Comparison of ENCODE assay signal across 9 mouse cellular contexts in genomic region chr2:180051986-180052733, GRCm38 (mm10). TPM values are rescaled to one million over a fixed set of nuclear protein-coding genes. Genes with fewer than 3 reads are reported as not detected.
DNase-seq lines count a peak whose midpoint lies in the region; ATAC-seq and TF ChIP-seq lines count a peak whose summit lies in the region.
"Had no signal": no experiment of that assay in that cellular context is flagged by ENCODE, and none has a peak within 500 bp of the region (broad histone marks: within the 10 kb centered on the region; RNA-seq: fewer than 3 reads in every experiment).

No protein-coding gene starts in this region.

- peak; percentile 33; the same call in 1 of the 2 replicates for TF ChIP-seq CTCF in brain, embryonic 14.5 days (IDR thresholded peaks at IDR 0.05; ENCODE audit: borderline replicate concordance, extremely low read depth, insufficient read depth, insufficient read length)

- intact Hi-C loops in gastrocnemius, postnatal 36 days (cut with DNase I), result loop anchor here (2.0 kb wide), 1 partner anchor 135 kb away; no protein-coding TSS in a partner anchor
- intact Hi-C loops in gastrocnemius, postnatal 14 days (cut with DNase I; ENCODE audit: low total_unique reads), result loop anchor here (2.0 kb wide), 1 partner anchor 135 kb away; no protein-coding TSS in a partner anchor

- peak; percentile 39; the same call in 1 of the 2 replicates for ATAC-seq in megakaryocyte-erythroid progenitor cell, adult 5-6 weeks (replicated peaks; ENCODE audit: low FRiP score, low TSS enrichment, poor library complexity, severe bottlenecking)

- TF ChIP-seq POLR2A in brain, embryonic 14.5 days (IDR thresholded peaks at IDR 0.05; ENCODE audit: borderline replicate concordance, extremely low read depth, insufficient read depth, insufficient read length, poor library complexity, severe bottlenecking), result no peak

- DNase-seq in adrenal gland, postnatal 10 days, result peak; percentile 33
- DNase-seq in adrenal gland, adult 18-20 months (ENCODE audit: low spot score in 2 of 2), result no peak
- DNase-seq in kidney, postnatal 10 days, result peak; percentile 35
- DNase-seq in kidney, postnatal 14 days, result no peak
- no peak for DNase-seq in brain, embryonic 14.5 days (ENCODE audit: low read depth)
- no peak for DNase-seq in gastrocnemius, postnatal 36 days
- DNase-seq in gastrocnemius, postnatal 14 days, result no peak

RNA-seq across cellular contexts. Expression of gene Ss18l1, which starts 9.9 kb away (rescaled TPM):
- 1 to 10 TPM; 5.1 to 5.9 TPM for total RNA-seq in adrenal gland, postnatal 10 days (2021)
- 10 to 100 TPM in 1 of 2 experiments, 1 to 10 TPM in 1; 4.9 to 13.5 TPM for total RNA-seq in adrenal gland, adult 18-20 months (2021)
- polyA plus RNA-seq in brain, embryonic 14.5 days (2012; rRNA removed), result 50.2 and 73.1 TPM in 2 replicates
- 2.2 and 3.4 TPM in 2 replicates for total RNA-seq in megakaryocyte-erythroid progenitor cell, adult 5-6 weeks (2014; fragmentation: Nextera tagmentation)
- total RNA-seq in megakaryocyte-erythroid progenitor cell, adult 5-6 weeks (2017), result 2.3 and 4.0 TPM in 2 replicates
- total RNA-seq in gastrocnemius, postnatal 36 days (2021), result 1 to 10 TPM; 1.2 to 2.1 TPM
- 1 to 10 TPM; 1.8 to 2.2 TPM for total RNA-seq in gastrocnemius, postnatal 14 days (2021)

RNA-seq across cellular contexts. Expression of gene Psma7, which starts 9.9 kb away (rescaled TPM):
- total RNA-seq in adrenal gland, postnatal 10 days (2021), result 100 to 1,000 TPM; 216 to 235 TPM
- 100 to 1,000 TPM; 207 to 235 TPM for total RNA-seq in adrenal gland, adult 18-20 months (2021)
- polyA plus RNA-seq in brain, embryonic 14.5 days (2012; rRNA removed), result 324 and 394 TPM in 2 replicates
- 333 and 334 TPM in 2 replicates for total RNA-seq in megakaryocyte-erythroid progenitor cell, adult 5-6 weeks (2014; fragmentation: Nextera tagmentation)
- total RNA-seq in megakaryocyte-erythroid progenitor cell, adult 5-6 weeks (2017), result 395 and 441 TPM in 2 replicates
- 100 to 1,000 TPM; 117 to 131 TPM for total RNA-seq in gastrocnemius, postnatal 36 days (2021)
- total RNA-seq in gastrocnemius, postnatal 14 days (2021), result 100 to 1,000 TPM; 130 to 143 TPM

RNA-seq across cellular contexts. Expression of gene Mtg2, which starts 18.2 kb away (rescaled TPM):
- 10 to 100 TPM; 13.1 to 18.9 TPM for total RNA-seq in adrenal gland, postnatal 10 days (2021)
- 10 to 100 TPM; 14.6 to 15.3 TPM for total RNA-seq in adrenal gland, adult 18-20 months (2021)
- polyA plus RNA-seq in brain, embryonic 14.5 days (2012; rRNA removed), result 36.3 and 39.7 TPM in 2 replicates
- 14.0 and 20.9 TPM in 2 replicates for total RNA-seq in megakaryocyte-erythroid progenitor cell, adult 5-6 weeks (2014; fragmentation: Nextera tagmentation)
- total RNA-seq in megakaryocyte-erythroid progenitor cell, adult 5-6 weeks (2017), result 14.8 and 16.7 TPM in 2 replicates
- total RNA-seq in gastrocnemius, postnatal 36 days (2021), result 10 to 100 TPM; 12.3 to 16.9 TPM
- total RNA-seq in gastrocnemius, postnatal 14 days (2021), result 10 to 100 TPM in 1 of 2 experiments, 1 to 10 TPM in 1; 9.5 to 10.9 TPM

RNA-seq across cellular contexts. Expression of gene Lsm14b, which starts 27.4 kb away (rescaled TPM):
- 10 to 100 TPM; 33.2 to 35.9 TPM for total RNA-seq in adrenal gland, postnatal 10 days (2021)
- total RNA-seq in adrenal gland, adult 18-20 months (2021), result 10 to 100 TPM; 35.9 to 44.5 TPM
- polyA plus RNA-seq in brain, embryonic 14.5 days (2012; rRNA removed), result 177 TPM in 2 replicates
- total RNA-seq in megakaryocyte-erythroid progenitor cell, adult 5-6 weeks (2014; fragmentation: Nextera tagmentation), result 14.9 and 28.0 TPM in 2 replicates
- 25.1 and 44.2 TPM in 2 replicates for total RNA-seq in megakaryocyte-erythroid progenitor cell, adult 5-6 weeks (2017)
- total RNA-seq in gastrocnemius, postnatal 36 days (2021), result 10 to 100 TPM; 41.4 to 45.1 TPM
- total RNA-seq in gastrocnemius, postnatal 14 days (2021), result 10 to 100 TPM; 43.7 to 45.0 TPM

RNA-seq across cellular contexts. Expression of gene Hrh3, which starts 52.1 kb away (rescaled TPM):
- total RNA-seq in adrenal gland, postnatal 10 days (2021), result under 1 TPM; 0.09 to 0.76 TPM
- under 1 TPM in 1 of 2 experiments, not detected in 1; 0.10 TPM for total RNA-seq in adrenal gland, adult 18-20 months (2021)
- polyA plus RNA-seq in brain, embryonic 14.5 days (2012; rRNA removed), result 10.8 and 11.0 TPM in 2 replicates
- total RNA-seq in megakaryocyte-erythroid progenitor cell, adult 5-6 weeks (2014; fragmentation: Nextera tagmentation), result not detected in 2 replicates
- not detected in 2 replicates for total RNA-seq in megakaryocyte-erythroid progenitor cell, adult 5-6 weeks (2017)
- total RNA-seq in gastrocnemius, postnatal 36 days (2021), result not detected
- under 1 TPM; 0.23 to 0.33 TPM for total RNA-seq in gastrocnemius, postnatal 14 days (2021)
- polyA plus RNA-seq: erythroblast, embryonic 14.5 days had no signal

Comparison
In these comparisons a context has a peak if more than half of its experiments do, and no peak if none do; other contexts are left out.
1. DNase-seq: peak in adrenal gland, postnatal 10 days (single experiment) and kidney, postnatal 10 days (single experiment); none in adrenal gland, adult 18-20 months (0 of 2), kidney, postnatal 14 days (single experiment), brain, embryonic 14.5 days (single experiment), gastrocnemius, postnatal 36 days (0 of 2) and gastrocnemius, postnatal 14 days (single experiment).